ENCODE assay signal across 22 mouse cellular contexts in the genomic region with DNA sequence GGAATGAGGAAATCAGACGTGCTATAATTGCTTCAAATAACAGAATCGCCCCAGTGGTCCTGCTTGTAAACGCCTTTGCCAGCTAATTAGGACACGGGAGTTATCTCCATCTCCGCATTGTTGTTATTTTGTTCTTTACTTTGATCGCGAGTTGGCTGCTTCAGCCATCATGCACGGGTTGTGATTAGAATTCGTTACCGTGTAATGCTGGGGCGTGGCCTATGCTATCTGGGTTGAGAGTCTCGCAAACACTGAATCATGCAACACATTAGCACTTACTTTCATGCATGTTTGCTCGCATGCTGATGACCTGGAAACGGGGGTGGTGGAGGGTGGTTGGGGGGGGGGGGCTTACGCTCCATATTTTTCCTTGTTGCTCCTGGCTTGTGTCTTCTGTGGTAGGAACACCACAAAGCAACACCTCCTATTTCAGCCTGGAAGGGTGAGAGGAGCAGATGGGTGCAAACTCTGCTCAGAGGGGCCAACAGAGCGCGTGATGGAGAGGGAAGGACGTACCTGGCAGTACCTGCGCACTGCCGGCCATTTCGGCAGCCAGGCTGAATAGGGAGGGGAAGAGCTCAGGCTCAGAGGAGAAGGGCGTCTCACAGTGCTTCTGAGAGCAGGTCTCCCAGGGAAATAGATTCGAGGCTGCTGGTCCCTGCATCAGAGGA.
DNase-seq lines count a peak whose midpoint lies in the region; ATAC-seq lines count a peak whose summit lies in the region.
"Had no signal": no experiment of that assay in that cellular context is flagged by ENCODE, and none has a peak within 500 bp of the region (broad histone marks: within the 10 kb centered on the region; RNA-seq: fewer than 3 reads in every experiment).

No protein-coding gene starts in this region.

- H3K9me3 ChIP-seq in forebrain, embryonic 16.5 days (ENCODE audit: control insufficient read depth, low read length) = no peaks in the 10 kb centered on the region
- no peaks in the 10 kb centered on the region for H3K9me3 ChIP-seq in intestine, embryonic 15.5 days
- H3K9me3 ChIP-seq: embryonic facial prominence, embryonic 15.5 days; G1E; hindbrain, embryonic 15.5 days; limb, embryonic 13.5 days; liver, embryonic 15.5 days; megakaryocyte, embryonic 14.5 days; neural tube, embryonic 13.5 days had no signal

- H3K4me1 ChIP-seq in forebrain, embryonic 16.5 days (replicated peaks; ENCODE audit: control insufficient read depth, insufficient read depth, low read length) = peaks cover 18% of the 10 kb centered on the region
- 0 out of 2 replicates have a peak, but pooled peaks cover 5% of the 10 kb centered on the region for H3K4me1 ChIP-seq in intestine, embryonic 15.5 days (replicated peaks)
- H3K4me1 ChIP-seq: liver, embryonic 15.5 days had no signal

- 35% methylated on average over 23 of the region's 23 CpGs for WGBS in forebrain, embryonic 16.5 days
- 77% methylated on average over 23 of the region's 23 CpGs for WGBS in intestine, embryonic 15.5 days

- intact Hi-C loops in left cerebral cortex, postnatal 4 days (cut with DNase I) = no loop called here

- DNase-seq in cerebellum, adult 11 months = peak; percentile 79
- peak; percentile 41 for DNase-seq in left cerebral cortex, postnatal 4 days
- DNase-seq in left cerebral cortex, adult 18-20 months (ENCODE audit: low spot score in 2 of 2) = no peak
- peak; percentile 82 to 88 for DNase-seq in cerebellum, postnatal 10 days
- no peak for DNase-seq in layer of hippocampus, adult 9-10 months (ENCODE audit: low spot score)
- DNase-seq: adrenal gland, adult 2 months; gastrocnemius, adult 2 months; kidney, adult 2 months; kidney, postnatal 14 days; lung, postnatal 10 days; thymus, adult 2 months had no signal

- H3K4me3 ChIP-seq in forebrain, embryonic 16.5 days (replicated peaks; ENCODE audit: low read length) = no peak overlapping the region
- H3K4me3 ChIP-seq in intestine, embryonic 15.5 days (replicated peaks) = no peak overlapping the region
- H3K4me3 ChIP-seq: embryonic facial prominence, embryonic 15.5 days; gastrocnemius, adult 2 months; hindbrain, embryonic 15.5 days; limb, embryonic 13.5 days; liver, embryonic 15.5 days; megakaryocyte, embryonic 14.5 days; neural tube, embryonic 13.5 days had no signal

- no peak overlapping the region for H3K9ac ChIP-seq in forebrain, embryonic 16.5 days (replicated peaks; ENCODE audit: low read depth, low read length)
- no peak overlapping the region for H3K9ac ChIP-seq in intestine, embryonic 15.5 days
- H3K9ac ChIP-seq: embryonic facial prominence, embryonic 15.5 days; hindbrain, embryonic 15.5 days; limb, embryonic 13.5 days; liver, embryonic 15.5 days; neural tube, embryonic 13.5 days had no signal

- peak overlapping the region; percentile 69 for H3K27ac ChIP-seq in forebrain, embryonic 16.5 days (ENCODE audit: low read length)
- H3K27ac ChIP-seq in intestine, embryonic 15.5 days = no peak overlapping the region
- H3K27ac ChIP-seq: embryonic facial prominence, embryonic 15.5 days; gastrocnemius, adult 2 months; limb, embryonic 13.5 days; liver, embryonic 15.5 days had no signal

- no peaks in the 10 kb centered on the region for H3K27me3 ChIP-seq in forebrain, embryonic 16.5 days (replicated peaks; ENCODE audit: control insufficient read depth, insufficient read depth, low read length)
- H3K27me3 ChIP-seq in intestine, embryonic 15.5 days (replicated peaks) = no peaks in the 10 kb centered on the region; the same call in 1 of the 2 replicates
- H3K27me3 ChIP-seq: embryonic facial prominence, embryonic 15.5 days; limb, embryonic 13.5 days; liver, embryonic 15.5 days; neural tube, embryonic 13.5 days had no signal

- no peaks in the 10 kb centered on the region for H3K36me3 ChIP-seq in forebrain, embryonic 16.5 days (ENCODE audit: control insufficient read depth, insufficient read depth)
- no peaks in the 10 kb centered on the region for H3K36me3 ChIP-seq in intestine, embryonic 15.5 days
- H3K36me3 ChIP-seq: embryonic facial prominence, embryonic 15.5 days; G1E; hindbrain, embryonic 15.5 days; limb, embryonic 13.5 days; liver, embryonic 15.5 days; neural tube, embryonic 13.5 days had no signal

- no peak for ATAC-seq in cerebellum, adult (ENCODE audit: insufficient number of reproducible peaks, low FRiP score, low TSS enrichment)
- ATAC-seq in forebrain, embryonic 16.5 days = peak; percentile 82
- no peak for ATAC-seq in intestine, embryonic 15.5 days
- ATAC-seq: CD4-positive, CD25-positive, alpha-beta regulatory T cell, adult 4 months had no signal

- no peak overlapping the region for H3K4me2 ChIP-seq in forebrain, embryonic 16.5 days (ENCODE audit: low read length)
- H3K4me2 ChIP-seq in intestine, embryonic 15.5 days (replicated peaks) = no peak overlapping the region
- H3K4me2 ChIP-seq: embryonic facial prominence, embryonic 15.5 days; hindbrain, embryonic 15.5 days; limb, embryonic 13.5 days; liver, embryonic 15.5 days; neural tube, embryonic 13.5 days had no signal

Comparison
In these comparisons a context has a peak if more than half of its experiments do, and no peak if none do; other contexts are left out.
1. DNase-seq: peak in cerebellum, adult 11 months (single experiment), left cerebral cortex, postnatal 4 days (single experiment) and cerebellum, postnatal 10 days (2 of 2); none in left cerebral cortex, adult 18-20 months (0 of 2) and layer of hippocampus, adult 9-10 months (single experiment).